8 mouse cellular contexts compared by ENCODE assay signal in the genomic region with DNA sequence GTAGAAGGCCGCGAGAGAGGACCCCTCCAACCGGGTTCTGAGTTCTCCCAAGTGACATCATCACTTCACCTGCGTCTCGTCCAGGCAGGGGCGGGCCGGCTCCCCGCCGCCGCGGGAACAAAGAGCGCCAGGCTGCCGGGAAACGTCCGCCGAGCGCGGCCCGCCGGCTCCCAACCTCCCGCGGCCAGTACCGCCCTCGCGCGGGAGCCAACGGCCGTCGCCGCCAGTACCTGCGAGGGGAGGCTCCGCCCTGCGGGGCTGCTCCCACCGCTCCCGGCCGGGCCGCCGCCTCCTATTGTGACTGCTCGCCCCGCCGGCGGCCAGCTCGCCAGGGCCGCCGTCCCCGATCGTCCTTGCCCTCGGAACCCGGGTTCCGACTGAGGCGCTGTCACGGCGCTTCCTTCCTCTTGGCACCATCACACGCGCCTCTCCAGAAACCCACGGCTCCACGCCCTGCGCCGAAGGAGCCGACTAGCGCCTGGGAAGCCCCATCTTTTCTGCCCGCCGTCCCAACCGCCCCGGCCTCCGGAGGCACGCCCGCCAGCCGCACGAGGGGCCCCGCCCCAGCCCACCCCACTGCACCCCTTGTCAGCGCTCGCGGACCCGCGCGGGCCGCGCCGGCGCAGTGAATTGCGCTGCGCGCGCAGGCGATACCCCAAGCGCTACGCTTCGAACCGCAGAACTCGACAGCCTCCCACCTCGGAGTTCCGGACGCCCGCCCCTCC.
DNase-seq lines count a peak whose midpoint lies in the region; ATAC-seq lines count a peak whose summit lies in the region.

No protein-coding gene starts in this region.

- peak; percentile 96 for DNase-seq in Muller cell, postnatal 12 days (ENCODE audit: inconsistent ontology term)
- peak; percentile 79 for DNase-seq in cerebellum, adult 9-11 months
- peak; percentile 57 to 68 for DNase-seq in frontal cortex, postnatal 14 days (ENCODE audit: low spot score in 2 of 2)
- DNase-seq in layer of hippocampus, postnatal 25 days (ENCODE audit: extremely low spot score in 1 of 2, low spot score in 1 of 2) = peak; percentile 65 to 69
- peak; percentile 86 for DNase-seq in lung, postnatal 25 days (ENCODE audit: low spot score)
- peak; percentile 96 for DNase-seq in retina, embryonic 14.5 days (ENCODE audit: low spot score)
- peak; percentile 95 for DNase-seq in thymus, postnatal 4 days

- peak overlapping the region; percentile 95 for H3K9ac ChIP-seq in hindbrain, embryonic 13.5 days

- peak overlapping the region; percentile 75 for H3K4me2 ChIP-seq in hindbrain, embryonic 13.5 days

- under 1% methylated on average over 63 of the region's 95 CpGs for WGBS in hindbrain, embryonic 13.5 days

- peak; percentile 88 for ATAC-seq in hindbrain, embryonic 13.5 days (ENCODE audit: low FRiP score)

- H3K4me3 ChIP-seq in hindbrain, embryonic 13.5 days = peak overlapping the region; percentile 85

- no peaks in the 10 kb centered on the region for H3K9me3 ChIP-seq in hindbrain, embryonic 13.5 days

- H3K4me1 ChIP-seq in hindbrain, embryonic 13.5 days (replicated peaks) = peaks cover 44% of the 10 kb centered on the region

- no peaks in the 10 kb centered on the region for H3K36me3 ChIP-seq in hindbrain, embryonic 13.5 days

- peak overlapping the region; percentile 99 for H3K27ac ChIP-seq in hindbrain, embryonic 13.5 days

- no peaks in the 10 kb centered on the region for H3K27me3 ChIP-seq in hindbrain, embryonic 13.5 days

Comparison
In these comparisons a context has a peak if more than half of its experiments do, and no peak if none do; other contexts are left out.
1. Peak in every context shown above with its lines: DNase-seq, ATAC-seq, H3K4me3 ChIP-seq and H3K27ac ChIP-seq.